Mouse (Mus musculus) ES-Bruce4 (cell line): ENCODE data around the gene Epha3.

ENCODE experiments used
- CTCF ChIP-seq: IDR thresholded peaks from one replicate; pipeline ENCODE4 v1.8.1; 2011; ENCODE audit warnings: low read depth, low read length
- POLR2A ChIP-seq: IDR thresholded peaks from one replicate; pipeline ENCODE4 v1.8.1; 2011; ENCODE audit warnings: low read length; ENCODE audit not compliant: insufficient read depth

- no peak for TF ChIP-seq CTCF
- TF ChIP-seq POLR2A, result no peak
Measured at GRCm38 (mm10) chr16:63782101-63782500, 81.9 kb downstream of the Epha3 start.
